Mouse (Mus musculus): ENCODE data around the gene Atxn7l3b.

- TF ChIP-seq CTCF (IDR thresholded peaks at IDR 0.05; ENCODE audit: insufficient read depth, low read length), result no peak
- TF ChIP-seq POLR2A (IDR thresholded peaks at IDR 0.05; ENCODE audit: borderline replicate concordance, extremely low read depth, low read depth, low read length), result no peak
Observed at GRCm38 (mm10) chr10:112893622-112894252, 35.1 kb downstream of the Atxn7l3b start.
